Mouse (Mus musculus): ENCODE data around the gene Prss34.

The Prss34 gene

GRCm38 (mm10) chr17:25298094-25298493 is at the start of gene Prss34:
Prss34 (plus strand) TSS chr17:25298394.
- DNase-seq (ENCODE audit: low read depth, low spot score), result no peak

GRCm38 (mm10) chr17:25250181-25250835 is 47.9 kb upstream of the Prss34 start:
- no peak for DNase-seq (ENCODE audit: low read depth, low spot score)

- DNase-seq (ENCODE audit: low read depth, low spot score), result no peak
These were observed 45.6 kb upstream of the Prss34 start for GRCm38 (mm10) chr17:25252643-25253042.

- no peak for DNase-seq (ENCODE audit: low read depth, low spot score)
These were observed 44.4 kb upstream of the Prss34 start for GRCm38 (mm10) chr17:25253760-25254159.

GRCm38 (mm10) chr17:25255110-25255509 is 43.1 kb upstream of the Prss34 start:
- no peak for DNase-seq (ENCODE audit: low read depth, low spot score)

- no peak for DNase-seq (ENCODE audit: low read depth, low spot score)
These were observed 41.9 kb upstream of the Prss34 start, which contains the start of gene Baiap3 for GRCm38 (mm10) chr17:25256140-25256754. Baiap3 (minus strand) TSS chr17:25256364.

GRCm38 (mm10) chr17:25257804-25258261 is 40.4 kb upstream of the Prss34 start:
- no peak for DNase-seq (ENCODE audit: low read depth, low spot score)

- no peak for DNase-seq (ENCODE audit: low read depth, low spot score)
These were observed 33.7 kb upstream of the Prss34 start for GRCm38 (mm10) chr17:25264453-25264852.

- no peak for DNase-seq (ENCODE audit: low read depth, low spot score)
These were observed 27.3 kb upstream of the Prss34 start for GRCm38 (mm10) chr17:25270795-25271335.

- DNase-seq (ENCODE audit: low read depth, low spot score), result no peak
These were observed 25.9 kb upstream of the Prss34 start for GRCm38 (mm10) chr17:25272326-25272725.

- DNase-seq (ENCODE audit: low read depth, low spot score), result no peak
These were observed 25.1 kb upstream of the Prss34 start for GRCm38 (mm10) chr17:25272951-25273705.

- DNase-seq (ENCODE audit: low read depth, low spot score), result peak; percentile 97
These were observed 24.3 kb upstream of the Prss34 start for GRCm38 (mm10) chr17:25273706-25274501.

- no peak for DNase-seq (ENCODE audit: low read depth, low spot score)
These were observed 23.4 kb upstream of the Prss34 start, which contains the start of gene Ube2i for GRCm38 (mm10) chr17:25274571-25275346. Ube2i (minus strand) TSS chr17:25274622.

- DNase-seq (ENCODE audit: low read depth, low spot score), result no peak
These were observed 22.4 kb upstream of the Prss34 start for GRCm38 (mm10) chr17:25275833-25276232.

GRCm38 (mm10) chr17:25282133-25282532 is 16.1 kb upstream of the Prss34 start:
- no peak for DNase-seq (ENCODE audit: low read depth, low spot score)

GRCm38 (mm10) chr17:25285033-25285432 is 13.2 kb upstream of the Prss34 start:
- peak; percentile 69 for DNase-seq (ENCODE audit: low read depth, low spot score)

- no peak for DNase-seq (ENCODE audit: low read depth, low spot score)
These were observed 9.4 kb upstream of the Prss34 start for GRCm38 (mm10) chr17:25288842-25289241.

- no peak for DNase-seq (ENCODE audit: low read depth, low spot score)
These were observed 7.8 kb upstream of the Prss34 start for GRCm38 (mm10) chr17:25290411-25290810.

GRCm38 (mm10) chr17:25293495-25293894 is 4.7 kb upstream of the Prss34 start:
- no peak for DNase-seq (ENCODE audit: low read depth, low spot score)

GRCm38 (mm10) chr17:25294111-25294510 is 4.1 kb upstream of the Prss34 start:
- DNase-seq (ENCODE audit: low read depth, low spot score), result no peak

All from embryo, embryonic 11.5 days (tissue).